Mouse (Mus musculus): ENCODE results near the gene Cetn2.
A peak's percentile ranks its signal among the peaks of the same experiment; 100 is the strongest.

The Cetn2 gene

GRCm38 (mm10) chrX:72917884-72918681 lies at the start of gene Cetn2, which contains the start of gene Nsdhl:
Gene Cetn2 (minus strand): TSS chrX:72918411.
Gene Nsdhl (plus strand): TSS chrX:72918557.
- peak; percentile 88 for DNase-seq (ENCODE audit: low read depth, low spot score)
- Histone ChIP-seq H3K36me3 (ENCODE audit: control insufficient read depth, insufficient read depth, low read length, poor library complexity, severe bottlenecking) (no peaks in the 10 kb centered on the region), H3K27me3 (ENCODE audit: control insufficient read depth, insufficient read depth, low read length, poor library complexity, severe bottlenecking) (no peaks in the 10 kb centered on the region)

DNA sequence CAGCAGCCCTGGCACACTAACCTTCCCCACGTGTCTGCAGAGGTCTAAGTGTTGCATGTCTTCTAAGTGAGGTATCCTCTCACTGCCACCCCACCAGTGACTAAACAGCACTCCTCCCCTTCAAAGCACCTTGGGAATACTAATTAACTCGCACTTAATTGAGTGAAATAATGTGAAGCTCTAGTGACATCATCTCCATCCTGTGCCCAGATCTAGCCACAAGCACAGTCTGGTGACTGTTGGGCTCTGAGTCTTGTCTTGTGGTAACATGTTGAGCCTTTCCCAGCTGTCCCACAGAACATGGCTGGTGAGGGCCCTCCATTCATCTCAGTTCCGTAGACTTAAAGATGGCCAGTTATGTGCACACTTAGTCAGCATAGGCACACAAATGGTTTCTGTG lies 44.5 kb upstream of the Cetn2 start:
- DNase-seq (ENCODE audit: low read depth, low spot score), result no peak
- Histone ChIP-seq H3K27me3 (ENCODE audit: control insufficient read depth, insufficient read depth, low read length, poor library complexity, severe bottlenecking) (no peaks in the 10 kb centered on the region), H3K36me3 (ENCODE audit: control insufficient read depth, insufficient read depth, low read length, poor library complexity, severe bottlenecking) (no peaks in the 10 kb centered on the region)

GRCm38 (mm10) chrX:72961511-72961910 lies 43.3 kb upstream of the Cetn2 start:
- no peak for DNase-seq (ENCODE audit: low read depth, low spot score)
- no peaks in the 10 kb centered on the region for H3K27me3 ChIP-seq (ENCODE audit: control insufficient read depth, insufficient read depth, low read length, poor library complexity, severe bottlenecking)

GRCm38 (mm10) chrX:72960431-72960830 lies 42.2 kb upstream of the Cetn2 start:
- H3K27me3 ChIP-seq (ENCODE audit: control insufficient read depth, insufficient read depth, low read length, poor library complexity, severe bottlenecking), result no peaks in the 10 kb centered on the region
- DNase-seq (ENCODE audit: low read depth, low spot score), result peak; percentile 5
- no peaks in the 10 kb centered on the region for H3K36me3 ChIP-seq (ENCODE audit: control insufficient read depth, insufficient read depth, low read length, poor library complexity, severe bottlenecking)

More at GRCm38 (mm10) chrX:72961511-72961910, 43.3 kb upstream of the Cetn2 start:
- no peaks in the 10 kb centered on the region for H3K36me3 ChIP-seq (ENCODE audit: control insufficient read depth, insufficient read depth, low read length, poor library complexity, severe bottlenecking)

DNA sequence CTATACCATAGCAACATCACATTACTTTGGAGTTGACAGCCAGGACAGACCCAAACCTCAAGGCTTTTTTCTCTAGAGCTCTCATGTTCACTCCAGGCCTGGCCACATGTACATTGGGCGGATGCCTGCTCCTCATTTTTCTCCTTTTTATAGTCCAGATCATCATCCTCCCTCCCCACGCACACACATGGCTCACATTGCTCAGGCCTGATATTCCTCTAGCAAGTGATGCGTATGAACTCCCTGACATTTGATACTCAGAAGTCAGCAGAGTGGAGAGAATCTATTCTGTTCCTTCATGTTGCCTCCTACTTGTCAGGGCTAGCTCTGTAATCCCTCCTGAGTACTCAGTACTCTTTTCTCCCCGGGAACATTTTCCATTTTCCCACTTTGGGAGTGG lies 38.3 kb upstream of the Cetn2 start:
- Histone ChIP-seq H3K36me3 (ENCODE audit: control insufficient read depth, insufficient read depth, low read length, poor library complexity, severe bottlenecking) (no peaks in the 10 kb centered on the region), H3K27me3 (ENCODE audit: control insufficient read depth, insufficient read depth, low read length, poor library complexity, severe bottlenecking) (no peaks in the 10 kb centered on the region)
- no peak for DNase-seq (ENCODE audit: low read depth, low spot score)

GRCm38 (mm10) chrX:72953464-72953863 lies 35.3 kb upstream of the Cetn2 start:
- no peak for DNase-seq (ENCODE audit: low read depth, low spot score)
- no peaks in the 10 kb centered on the region for H3K27me3 ChIP-seq (ENCODE audit: control insufficient read depth, insufficient read depth, low read length, poor library complexity, severe bottlenecking)
- H3K36me3 ChIP-seq (ENCODE audit: control insufficient read depth, insufficient read depth, low read length, poor library complexity, severe bottlenecking), result no peaks in the 10 kb centered on the region

- no peak for DNase-seq (ENCODE audit: low read depth, low spot score)
- no peaks in the 10 kb centered on the region for H3K27me3 ChIP-seq (ENCODE audit: control insufficient read depth, insufficient read depth, low read length, poor library complexity, severe bottlenecking)
- H3K36me3 ChIP-seq (ENCODE audit: control insufficient read depth, insufficient read depth, low read length, poor library complexity, severe bottlenecking), result no peaks in the 10 kb centered on the region
Observed at GRCm38 (mm10) chrX:72921391-72921790, 3.2 kb upstream of the Cetn2 start.

- Histone ChIP-seq H3K36me3 (ENCODE audit: control insufficient read depth, insufficient read depth, low read length, poor library complexity, severe bottlenecking) (no peaks in the 10 kb centered on the region), H3K27me3 (ENCODE audit: control insufficient read depth, insufficient read depth, low read length, poor library complexity, severe bottlenecking) (no peaks in the 10 kb centered on the region)
- DNase-seq (ENCODE audit: low read depth, low spot score), result peak; percentile 0
Observed at GRCm38 (mm10) chrX:72918682-72919059, 460 bp upstream of the Cetn2 start.

DNA sequence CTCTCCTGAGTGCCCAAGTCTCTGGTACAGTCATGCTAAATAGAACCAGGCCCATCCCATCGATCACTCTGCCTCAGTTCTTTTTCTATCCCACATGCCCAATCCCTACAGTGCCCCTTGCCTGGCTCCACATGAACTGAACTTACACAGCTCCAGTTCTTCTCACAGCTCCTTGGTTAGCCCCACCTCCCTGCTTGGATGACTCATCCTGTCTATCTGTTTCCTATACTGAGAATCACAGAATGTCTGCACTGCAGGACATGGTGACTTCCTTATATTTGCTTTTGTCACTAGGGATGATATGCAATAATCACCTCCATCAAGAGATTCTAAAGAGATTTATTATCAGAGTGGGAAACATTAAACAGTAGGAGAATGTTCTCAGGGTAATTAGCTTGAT lies 6.6 kb downstream of the Cetn2 start:
- DNase-seq (ENCODE audit: low read depth, low spot score), result no peak
- no peaks in the 10 kb centered on the region for H3K27me3 ChIP-seq (ENCODE audit: control insufficient read depth, insufficient read depth, low read length, poor library complexity, severe bottlenecking)
- no peaks in the 10 kb centered on the region for H3K36me3 ChIP-seq (ENCODE audit: control insufficient read depth, insufficient read depth, low read length, poor library complexity, severe bottlenecking)

DNA sequence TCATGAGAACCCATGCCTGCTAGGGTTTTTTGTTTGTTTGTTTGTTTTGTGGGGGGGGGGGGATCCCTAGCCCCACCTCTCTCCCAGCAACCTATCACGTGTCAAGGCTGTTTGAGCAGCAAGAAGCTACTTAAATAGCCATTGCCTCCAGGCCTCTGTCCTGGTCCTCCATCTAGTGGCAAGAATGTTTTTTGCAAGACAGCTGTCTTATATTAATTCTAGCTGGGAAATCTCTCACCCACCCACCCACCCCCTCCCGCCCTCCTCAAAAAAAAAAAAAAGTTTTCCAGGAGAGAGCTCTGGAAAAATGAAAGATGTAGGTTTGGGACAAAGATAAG lies 9.8 kb downstream of the Cetn2 start:
- no peaks in the 10 kb centered on the region for H3K36me3 ChIP-seq (ENCODE audit: control insufficient read depth, insufficient read depth, low read length, poor library complexity, severe bottlenecking)
- no peaks in the 10 kb centered on the region for H3K27me3 ChIP-seq (ENCODE audit: control insufficient read depth, insufficient read depth, low read length, poor library complexity, severe bottlenecking)
- DNase-seq (ENCODE audit: low read depth, low spot score), result peak; percentile 3

- Histone ChIP-seq H3K36me3 (ENCODE audit: control insufficient read depth, insufficient read depth, low read length, poor library complexity, severe bottlenecking) (no peaks in the 10 kb centered on the region), H3K27me3 (ENCODE audit: control insufficient read depth, insufficient read depth, low read length, poor library complexity, severe bottlenecking) (no peaks in the 10 kb centered on the region)
- DNase-seq (ENCODE audit: low read depth, low spot score), result no peak
Observed at GRCm38 (mm10) chrX:72907619-72908403, 10.4 kb downstream of the Cetn2 start.

GRCm38 (mm10) chrX:72902530-72902929 lies 15.7 kb downstream of the Cetn2 start:
- no peaks in the 10 kb centered on the region for H3K36me3 ChIP-seq (ENCODE audit: control insufficient read depth, insufficient read depth, low read length, poor library complexity, severe bottlenecking)
- H3K27me3 ChIP-seq (ENCODE audit: control insufficient read depth, insufficient read depth, low read length, poor library complexity, severe bottlenecking), result no peaks in the 10 kb centered on the region
- no peak for DNase-seq (ENCODE audit: low read depth, low spot score)

- Histone ChIP-seq H3K36me3 (ENCODE audit: control insufficient read depth, insufficient read depth, low read length, poor library complexity, severe bottlenecking) (no peaks in the 10 kb centered on the region), H3K27me3 (ENCODE audit: control insufficient read depth, insufficient read depth, low read length, poor library complexity, severe bottlenecking) (no peaks in the 10 kb centered on the region)
- no peak for DNase-seq (ENCODE audit: low read depth, low spot score)
Observed at GRCm38 (mm10) chrX:72896055-72896437, 22.2 kb downstream of the Cetn2 start.

- no peaks in the 10 kb centered on the region for H3K27me3 ChIP-seq (ENCODE audit: control insufficient read depth, insufficient read depth, low read length, poor library complexity, severe bottlenecking)
- no peak for DNase-seq (ENCODE audit: low read depth, low spot score)
- no peaks in the 10 kb centered on the region for H3K36me3 ChIP-seq (ENCODE audit: control insufficient read depth, insufficient read depth, low read length, poor library complexity, severe bottlenecking)
Observed at GRCm38 (mm10) chrX:72895388-72896054, 22.7 kb downstream of the Cetn2 start.

All from splenic B cell, adult 2 months (primary cell).